In the genomic region with DNA sequence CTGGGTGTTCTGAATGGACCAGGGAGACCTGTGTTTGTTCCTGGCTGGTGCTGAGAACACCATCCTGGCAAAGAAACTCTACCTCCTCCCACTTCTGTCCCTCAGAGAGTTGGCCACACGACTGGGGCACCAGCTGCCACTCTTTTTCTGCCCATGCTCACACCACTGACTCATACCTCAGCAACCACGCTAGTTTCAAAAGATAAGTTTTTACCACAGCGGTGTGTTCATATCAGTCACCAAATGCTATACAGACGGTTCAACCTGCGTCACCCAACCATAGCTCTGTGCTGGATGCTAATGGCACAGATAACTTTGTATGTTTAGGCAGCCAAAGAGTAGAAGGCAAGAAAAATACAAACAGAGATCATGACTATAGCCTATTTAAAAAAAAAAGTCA, we compare ENCODE assay signal across 12 mouse cellular contexts.
DNase-seq lines count a peak whose midpoint lies in the region; ATAC-seq and TF ChIP-seq lines count a peak whose summit lies in the region.
"Had no signal": no experiment of that assay in that cellular context is flagged by ENCODE, and none has a peak within 500 bp of the region (broad histone marks: within the 10 kb centered on the region; RNA-seq: fewer than 3 reads in every experiment).

No protein-coding gene starts in this region.

- no peaks in the 10 kb centered on the region for H3K27me3 ChIP-seq in liver, embryonic 13.5 days

- H3K9me3 ChIP-seq in liver, embryonic 13.5 days (replicated peaks), result no peaks in the 10 kb centered on the region

- peak overlapping the region; percentile 69 for H3K27ac ChIP-seq in bone marrow, adult 2 months (ENCODE audit: control insufficient read depth, insufficient read depth, low read depth, low read length, poor library complexity)
- H3K27ac ChIP-seq in liver, embryonic 13.5 days, result peak overlapping the region; percentile 92
- H3K27ac ChIP-seq: hindbrain, postnatal 0 days; kidney, postnatal 0 days had no signal

- DNase-seq in left cerebral cortex, adult 18-20 months (ENCODE audit: low spot score in 2 of 2), result peak; percentile 31 to 51
- DNase-seq in left cerebral cortex, postnatal 4 days, result no peak
- peak; percentile 43 for DNase-seq in CD4-positive helper T cell, adult 2 months (ENCODE audit: low read depth, low spot score)
- peak; percentile 66 for DNase-seq in liver, embryonic 13.5 days
- no peak for DNase-seq in ovary, postnatal 36 days (ENCODE audit: low spot score)
- DNase-seq in embryo, embryonic 10 days (ENCODE audit: low spot score), result no peak
- DNase-seq: gastrocnemius, adult 2 months; lung, adult 18-20 months had no signal

- H3K4me1 ChIP-seq in bone marrow, adult 2 months (ENCODE audit: control insufficient read depth, insufficient read depth, low read length), result peaks cover 2% of the 10 kb centered on the region
- H3K4me1 ChIP-seq in liver, embryonic 13.5 days (replicated peaks), result peaks cover 31% of the 10 kb centered on the region

- 0 out of 2 replicates have a peak overlapping the region, but pooled peaks have one; percentile 5 for H3K4me2 ChIP-seq in liver, embryonic 13.5 days

- no peak for TF ChIP-seq CTCF in bone marrow, adult 2 months (IDR thresholded peaks at IDR 0.05; ENCODE audit: control insufficient read depth, insufficient read depth, low read length)

- intact Hi-C loops in left cerebral cortex, postnatal 4 days (cut with DNase I), result no loop called here

- WGBS in bone marrow, adult 2 months, result 42% methylated on average over 5 of the region's 5 CpGs
- 25% methylated on average over 5 of the region's 5 CpGs for WGBS in liver, embryonic 13.5 days (ENCODE audit: insufficient replicate concordance)

- peak; percentile 99 for ATAC-seq in liver, embryonic 13.5 days (ENCODE audit: low read depth)
- no peak for ATAC-seq in monocyte, adult 5-6 weeks (replicated peaks; ENCODE audit: insufficient number of reproducible peaks, low FRiP score, low TSS enrichment, poor library complexity, severe bottlenecking)
- ATAC-seq: hindbrain, postnatal 0 days had no signal

- no peak overlapping the region for H3K4me3 ChIP-seq in bone marrow, adult 2 months (replicated peaks; ENCODE audit: control insufficient read depth, low read depth, low read length)
- no peak overlapping the region for H3K4me3 ChIP-seq in liver, embryonic 13.5 days (replicated peaks)
- H3K4me3 ChIP-seq: gastrocnemius, adult 2 months had no signal

- no peaks in the 10 kb centered on the region for H3K36me3 ChIP-seq in liver, embryonic 13.5 days

- peak overlapping the region; percentile 56 for H3K9ac ChIP-seq in liver, embryonic 13.5 days

- TF ChIP-seq POLR2A in bone marrow, adult 2 months (IDR thresholded peaks at IDR 0.05; ENCODE audit: borderline replicate concordance, control insufficient read depth, low read depth, low read length), result no peak

Comparison
In these comparisons a context has a peak if more than half of its experiments do, and no peak if none do; other contexts are left out.
1. DNase-seq: peak in left cerebral cortex, adult 18-20 months (2 of 2), CD4-positive helper T cell, adult 2 months (single experiment) and liver, embryonic 13.5 days (single experiment); none in left cerebral cortex, postnatal 4 days (single experiment), ovary, postnatal 36 days (single experiment) and embryo, embryonic 10 days (single experiment).